Mouse (Mus musculus): ENCODE data around the gene Arhgef1. TPM values are rescaled to one million over a fixed set of nuclear protein-coding genes. Genes with fewer than 3 reads are reported as not detected.

Arhgef1 gene
- total RNA-seq, 2 experiments from 2014 or later, result 79.5 to 91.5 TPM

Small RNA genes lying within 50 kb of the gene (microRNA-seq; reads per million reads assigned to microRNA genes)
- 2.2 reads per million for gene Mir7046

Other genes starting within 250 kb of the Arhgef1 start
- gene Tex101, start 226.2 kb upstream of the Arhgef1 start, total RNA-seq (2021), result not detected
- gene BC049730, start 193.7 kb upstream of the Arhgef1 start, total RNA-seq (2021), result not detected
- gene Gm4763, start 176.0 kb upstream of the Arhgef1 start, total RNA-seq (2021), result not detected
- under 1 TPM in 1 of 2 experiments, not detected in 1; 0.20 TPM for gene Cd177, start 142.6 kb upstream of the Arhgef1 start, total RNA-seq (2021)
- gene Ceacam10, start 125.7 kb upstream of the Arhgef1 start, total RNA-seq (2021), result not detected
- gene Gm9844, start 40.7 kb upstream of the Arhgef1 start, total RNA-seq (2021), result not detected
- not detected for gene Lypd4, start 33.0 kb upstream of the Arhgef1 start, total RNA-seq (2021)
- gene Dmrtc2, start 32.9 kb upstream of the Arhgef1 start, total RNA-seq (2021), result not detected
- 1,000 to 10,000 TPM in 1 of 2 experiments, 100 to 1,000 TPM in 1; 964 to 1,011 TPM for gene Rps19, start 18.5 kb upstream of the Arhgef1 start, total RNA-seq (2021)
- gene Cd79a, start 5.5 kb upstream of the Arhgef1 start, total RNA-seq (2021), result under 1 TPM; 0.20 to 0.26 TPM
- not detected for gene Gm4881, start 41.6 kb downstream of the Arhgef1 start, total RNA-seq (2021)
- gene Rabac1, start 69.8 kb downstream of the Arhgef1 start, total RNA-seq (2021), result 100 to 1,000 TPM; 325 to 361 TPM
- 100 to 1,000 TPM in 1 of 2 experiments, 10 to 100 TPM in 1; 69.6 to 106 TPM for gene Atp1a3, start 103.0 kb downstream of the Arhgef1 start, total RNA-seq (2021)
- gene Grik5, start 169.4 kb downstream of the Arhgef1 start, total RNA-seq (2021), result 10 to 100 TPM; 13.4 to 16.9 TPM
- 10 to 100 TPM; 20.6 to 20.9 TPM for gene Zfp574, start 169.7 kb downstream of the Arhgef1 start, total RNA-seq (2021)